Mouse (Mus musculus): ENCODE results near the gene Cdk19.

GRCm38 (mm10) chr10:40527573-40527972 is 188.2 kb downstream of the Cdk19 start:
- no peak for TF ChIP-seq CTCF (IDR thresholded peaks at IDR 0.05; ENCODE audit: control insufficient read depth, insufficient read depth, low read length)
- TF ChIP-seq POLR2A (IDR thresholded peaks at IDR 0.05; ENCODE audit: borderline replicate concordance, control insufficient read depth, low read depth, low read length) = no peak

Measured in bone marrow, adult 2 months (tissue).